Mouse (Mus musculus) T-helper 1 cell (primary cell): ENCODE measurements around the gene Tnfsf12.
"Not testable (repeated sequence)": the region's sequence is repeated elsewhere in the genome, so short reads cannot be mapped to it uniquely, and the experiment has no call there.

Source experiments
- in situ Hi-C: fragments of 300-600 bp; cut with MboI, MseI; formaldehyde crosslinking; loops from one replicate; pipeline ENCODE4 v1.15.1; 2025; ENCODE audit warnings: high pct_unique_total_duplicates

The Tnfsf12 gene

DNA sequence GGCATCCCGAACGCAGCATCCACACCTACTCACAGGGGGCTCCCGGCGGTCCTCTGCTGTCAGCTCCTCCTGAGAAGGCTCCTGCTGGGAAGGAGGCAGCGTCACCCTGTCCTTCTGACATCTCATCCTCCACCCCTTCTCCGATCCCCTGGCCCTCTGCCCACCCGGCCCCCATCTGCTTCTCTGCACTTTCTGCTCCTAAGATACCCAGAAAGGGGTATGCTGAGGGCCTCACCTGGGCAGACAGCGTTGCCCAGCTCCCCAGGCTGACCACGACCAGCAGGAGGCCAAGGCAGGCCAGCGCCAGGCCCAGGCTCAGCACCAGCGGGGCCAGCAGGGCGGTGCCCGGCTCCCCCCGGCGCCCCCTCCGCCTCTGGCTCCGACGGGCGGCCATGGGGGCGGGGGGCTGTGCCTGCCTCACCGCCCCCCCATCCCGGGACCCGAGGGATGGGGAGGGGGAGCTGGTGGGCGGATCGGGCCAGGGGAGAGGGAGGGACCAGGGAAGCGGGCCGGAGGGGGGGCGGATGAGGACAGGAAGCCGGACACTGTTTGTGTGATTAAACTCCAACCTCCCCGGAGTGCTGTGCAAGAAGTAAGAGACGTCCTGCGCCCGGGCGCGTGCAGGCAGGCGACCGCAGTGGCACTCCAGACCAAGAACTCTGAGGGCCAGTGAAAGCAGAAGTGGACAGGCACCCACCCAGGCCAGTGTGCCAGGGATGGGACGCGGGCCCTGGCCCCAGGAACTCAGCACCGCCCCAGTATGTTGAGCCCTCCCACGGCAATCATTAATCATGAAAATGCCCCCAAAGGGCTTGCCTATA is at the start of gene Tnfsf12, which contains the start of gene Tnfsfm13:
Gene Tnfsf12 (minus strand): TSS at position 489 of the 821 bp plus-strand sequence.
Gene Tnfsfm13 (minus strand): TSS at position 738 of the 821 bp plus-strand sequence.
- in situ Hi-C loops, result no loop called here

DNA sequence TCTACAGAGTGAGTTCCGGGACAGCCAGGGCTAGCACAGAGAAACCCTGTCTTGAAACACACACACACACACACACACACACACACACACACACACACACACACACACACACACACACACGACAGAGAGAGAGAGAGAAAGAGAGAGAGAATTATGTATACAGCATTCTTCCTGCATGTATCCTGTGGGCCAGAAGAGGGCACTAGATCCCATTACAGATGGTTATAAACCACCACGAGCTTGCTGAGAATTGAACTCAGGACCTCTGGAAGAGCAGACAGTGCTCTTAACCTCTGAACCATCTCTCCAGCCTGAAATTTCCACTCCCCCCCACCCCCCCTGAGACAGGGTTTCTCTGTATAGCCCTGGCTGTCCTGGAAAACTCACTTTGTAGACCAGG is 35.8 kb upstream of the Tnfsf12 start:
- in situ Hi-C loops, result not testable (repeated sequence)

DNA sequence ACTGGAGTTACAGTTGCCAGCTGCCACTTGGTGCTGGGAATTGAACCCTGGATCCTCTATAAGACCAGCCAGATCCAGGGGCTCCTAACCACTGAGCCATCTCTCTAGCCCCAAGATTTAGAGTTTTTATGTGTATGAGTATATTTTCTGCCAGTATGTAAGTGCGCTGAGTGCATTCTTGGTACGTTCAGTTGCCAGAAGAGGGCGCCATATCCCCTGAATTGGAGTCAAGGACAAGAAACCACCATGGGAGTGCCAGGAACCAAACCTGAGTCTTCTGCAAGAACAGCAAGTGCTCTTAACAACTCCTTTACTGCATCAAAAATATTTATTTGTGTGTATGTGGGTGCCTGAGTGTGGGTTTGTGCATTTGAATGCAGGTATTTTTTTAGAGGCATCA is 33.4 kb upstream of the Tnfsf12 start:
- in situ Hi-C loops, result loop anchor here (5.0 kb wide), 2 partner anchors 42 to 148 kb away; partner anchors contain the start of genes Tmem95 and Tnfsf13

DNA sequence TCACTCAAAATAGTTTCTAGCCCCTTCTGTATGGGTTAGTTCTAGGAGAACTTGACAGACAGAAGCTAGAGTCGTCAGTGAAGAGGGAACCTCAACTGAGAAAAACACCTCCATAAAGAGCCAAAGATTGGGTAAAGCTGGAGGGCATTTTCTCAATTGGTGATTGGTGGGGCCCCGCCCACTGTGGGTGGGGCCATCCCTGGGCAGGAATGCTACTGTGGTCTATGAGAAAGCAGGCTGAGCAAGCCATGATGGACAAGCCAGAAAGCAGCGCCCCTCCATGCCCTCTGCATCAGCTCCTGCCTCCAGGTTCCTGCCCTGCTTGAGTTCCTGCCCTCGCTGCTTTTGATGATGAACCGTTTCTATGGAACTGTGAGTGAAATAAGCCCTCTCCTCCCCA is 30.3 kb upstream of the Tnfsf12 start:
- in situ Hi-C loops, result loop anchor here (5.0 kb wide), 2 partner anchors 39 to 151 kb away; partner anchors contain the start of genes Tmem95 and Tnfsf13

DNA sequence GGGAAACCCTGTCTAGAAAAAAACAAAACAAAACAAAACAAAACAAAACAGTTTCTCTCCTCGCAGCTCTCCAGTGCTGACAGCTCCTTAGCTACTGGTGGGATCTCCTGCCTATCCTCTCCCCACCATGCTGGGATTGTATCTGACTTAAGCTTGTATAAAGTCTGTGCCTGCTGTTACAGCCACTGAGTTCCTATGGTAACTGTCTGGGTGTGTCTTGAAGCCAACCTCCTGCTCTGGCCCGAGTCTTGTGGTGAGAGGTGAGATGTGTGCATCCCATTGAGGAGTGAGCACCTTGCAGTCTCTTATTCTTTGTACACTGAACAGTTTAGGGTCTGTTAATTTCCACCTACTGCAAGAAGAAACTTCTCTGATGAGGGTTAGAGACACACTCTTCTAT is 27.4 kb upstream of the Tnfsf12 start:
- in situ Hi-C loops, result no loop called here

DNA sequence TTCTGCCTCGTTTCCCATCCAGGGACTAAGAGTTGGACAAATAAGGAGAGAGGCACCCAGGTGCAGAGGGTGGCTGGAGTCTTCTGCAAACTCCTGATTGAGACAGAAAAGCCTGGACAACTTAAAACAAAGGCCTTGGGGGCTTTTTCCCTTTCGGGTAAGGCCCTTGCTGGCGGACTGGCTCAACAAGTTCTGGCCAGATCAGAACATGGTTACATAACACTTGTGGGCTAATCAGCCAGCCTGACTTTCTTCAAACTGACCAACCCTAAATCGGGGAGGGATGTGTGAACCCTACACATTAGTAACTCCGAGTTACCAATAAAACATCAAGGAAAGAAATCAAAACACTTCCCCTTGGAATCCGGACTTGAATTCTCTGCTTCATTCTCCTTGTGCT is 25.2 kb upstream of the Tnfsf12 start:
- in situ Hi-C loops, result no loop called here

DNA sequence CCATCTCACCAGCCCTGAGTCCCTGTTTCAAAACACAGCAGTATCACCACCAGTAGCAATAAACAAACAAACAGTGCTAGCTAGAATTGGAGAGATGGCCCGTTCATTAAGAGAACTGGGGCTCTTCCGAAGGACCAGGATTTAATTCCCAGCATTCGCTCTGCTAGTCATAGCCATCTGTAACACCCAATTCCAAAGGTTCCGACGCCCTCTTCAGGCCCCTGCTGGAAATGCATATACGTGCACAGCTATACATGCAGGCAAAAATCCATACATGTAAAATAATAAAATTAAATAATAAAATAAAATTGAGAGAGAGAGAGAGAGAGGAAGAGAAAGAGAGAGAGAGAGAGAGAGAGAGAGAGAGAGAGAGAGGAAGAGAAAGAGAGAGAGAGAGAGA is 23.8 kb upstream of the Tnfsf12 start:
- in situ Hi-C loops, result no loop called here

DNA sequence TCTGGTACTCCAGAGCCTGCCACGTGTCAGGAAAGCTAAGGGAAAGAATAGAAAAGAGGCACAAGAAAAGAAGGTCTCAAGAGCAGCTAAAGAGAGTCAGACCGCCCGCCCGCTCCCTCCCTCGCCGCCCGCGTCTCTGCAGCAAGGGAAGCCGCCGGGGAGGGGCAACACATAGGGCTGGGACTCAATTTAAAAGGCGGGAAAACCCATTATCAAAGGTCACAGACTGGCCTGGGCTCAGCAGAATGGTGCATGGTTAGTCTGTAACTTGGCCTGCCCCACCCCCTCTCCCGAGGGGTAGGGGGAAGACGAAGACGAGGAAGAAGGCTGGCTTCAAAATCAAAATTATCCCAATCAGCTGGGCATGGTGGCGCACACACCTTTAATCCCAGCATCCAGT is 23.0 kb upstream of the Tnfsf12 start:
- in situ Hi-C loops, result no loop called here

DNA sequence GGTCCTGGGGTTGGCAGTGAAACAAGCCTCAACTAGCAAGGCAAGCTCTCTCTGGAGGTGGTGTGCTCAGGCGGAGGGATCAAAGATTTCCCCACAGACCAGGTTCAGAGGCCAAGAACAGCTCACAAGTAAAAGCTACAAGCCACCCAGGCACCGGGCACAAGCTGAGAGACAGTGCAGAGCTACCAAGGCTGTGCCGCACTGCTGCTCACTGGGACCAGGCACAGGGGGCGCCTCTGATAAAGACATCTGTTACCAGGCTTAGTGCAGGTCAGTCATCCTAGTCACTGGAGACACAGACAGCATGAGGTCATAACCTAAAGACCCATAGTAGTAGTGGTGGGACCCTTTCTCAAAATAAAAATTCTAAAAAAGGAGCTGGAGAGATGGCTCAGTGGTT is 21.3 kb upstream of the Tnfsf12 start:
- in situ Hi-C loops, result no loop called here

DNA sequence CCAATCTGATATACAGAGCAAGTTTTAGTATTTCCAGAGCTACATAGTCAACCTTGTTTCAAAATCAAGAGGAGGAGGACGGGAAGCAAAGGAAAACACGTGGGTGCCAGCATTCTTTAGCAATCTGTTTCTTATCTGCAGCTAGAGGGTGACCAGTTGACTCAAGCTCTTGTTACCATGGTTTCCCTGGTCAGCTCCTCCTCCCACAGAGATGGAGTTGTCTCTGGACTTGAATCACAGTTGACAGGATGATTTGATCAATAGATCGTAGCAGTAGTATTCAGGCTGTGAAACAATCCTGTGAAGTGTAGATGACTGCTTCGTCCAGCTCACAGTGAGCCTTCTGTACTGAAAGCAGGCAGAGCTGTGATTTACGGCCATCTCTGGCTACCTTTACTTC is 20.3 kb upstream of the Tnfsf12 start:
- in situ Hi-C loops, result no loop called here

DNA sequence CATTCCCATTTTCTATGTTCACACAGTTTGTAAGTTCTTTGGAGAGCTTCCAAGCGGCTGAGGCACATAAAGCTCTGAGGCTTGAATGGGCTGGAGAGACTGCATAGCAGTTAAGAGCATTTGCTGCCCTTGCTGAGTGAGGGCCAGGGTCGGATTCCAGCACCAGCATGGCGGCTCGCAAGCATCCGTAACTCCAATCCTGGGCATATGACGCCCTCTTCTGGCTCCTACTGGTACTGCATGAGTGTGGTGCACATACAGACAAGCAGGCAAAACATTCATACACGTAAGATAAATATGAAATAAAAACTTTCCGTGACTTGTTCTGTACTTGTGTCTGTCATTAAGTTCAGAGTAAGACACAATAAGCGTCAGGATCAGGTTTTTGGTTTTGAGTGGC is 19.8 kb upstream of the Tnfsf12 start:
- in situ Hi-C loops, result no loop called here

DNA sequence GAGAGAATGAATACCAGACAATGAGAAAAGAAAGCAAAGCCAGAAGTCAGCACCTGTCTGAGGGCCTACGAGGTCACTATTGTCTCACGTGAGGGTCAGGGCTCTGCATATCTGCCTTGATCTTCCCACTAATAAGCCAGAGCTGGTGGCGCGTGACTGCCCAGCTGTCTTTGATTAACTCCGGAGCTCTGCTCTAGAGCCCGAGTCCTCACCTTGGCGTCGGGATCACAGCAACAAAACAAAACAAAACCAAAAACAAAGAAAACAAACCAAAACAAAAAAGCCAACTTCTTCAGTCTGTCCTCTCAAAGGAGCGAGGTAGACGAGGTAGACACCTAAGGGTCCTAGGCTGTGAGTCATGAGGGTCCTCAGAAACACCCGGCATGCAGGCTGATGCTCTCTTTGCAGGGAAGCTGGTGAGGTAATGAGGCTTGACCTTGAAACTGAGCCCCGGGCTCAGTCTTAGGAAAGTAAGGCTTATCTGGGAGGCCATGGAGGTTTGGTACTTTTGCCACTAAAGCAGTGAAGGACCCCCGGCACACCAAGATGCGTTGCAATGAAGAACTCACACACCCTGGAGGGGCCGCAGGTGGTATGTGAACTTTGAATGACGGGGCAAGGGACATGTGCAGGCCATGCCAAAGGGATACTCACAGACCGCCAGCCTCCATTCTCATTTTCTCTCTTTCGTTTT is 19.1 kb upstream of the Tnfsf12 start:
- in situ Hi-C loops, result no loop called here

DNA sequence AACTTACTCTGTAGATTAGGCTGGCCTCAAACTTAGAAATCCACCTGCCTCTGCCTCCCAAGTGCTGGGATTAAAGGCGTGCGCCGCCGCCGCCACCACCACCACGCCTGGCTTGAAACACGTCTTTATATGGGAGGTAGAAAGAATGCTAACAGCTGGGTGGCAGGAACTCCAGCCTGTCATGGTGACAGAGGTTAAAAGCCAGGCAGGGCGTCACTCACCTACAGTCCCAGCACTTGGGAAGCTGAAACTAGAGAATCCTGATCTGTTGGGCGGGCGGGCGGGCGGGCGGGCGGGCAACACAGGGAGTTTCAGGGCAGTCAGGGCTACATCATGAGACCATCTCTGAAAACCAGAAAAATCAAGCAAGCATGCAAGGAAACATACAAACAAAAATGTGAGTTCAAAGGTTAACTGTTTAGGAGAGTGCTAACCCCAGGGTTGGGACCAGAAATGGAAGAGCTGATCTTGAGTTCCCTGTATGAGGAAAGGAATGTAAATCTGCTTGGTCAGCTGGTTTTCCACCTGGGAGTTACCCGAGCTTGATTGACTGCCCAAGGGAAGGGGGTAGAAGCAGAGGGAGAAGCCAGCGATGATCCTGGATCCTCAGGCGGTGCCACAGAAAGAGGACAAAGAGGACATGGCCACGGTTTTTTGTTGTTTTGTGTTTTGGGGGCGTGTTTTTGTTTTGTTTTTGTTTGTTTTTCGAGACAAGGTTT is 17.5 kb upstream of the Tnfsf12 start:
- in situ Hi-C loops, result no loop called here

DNA sequence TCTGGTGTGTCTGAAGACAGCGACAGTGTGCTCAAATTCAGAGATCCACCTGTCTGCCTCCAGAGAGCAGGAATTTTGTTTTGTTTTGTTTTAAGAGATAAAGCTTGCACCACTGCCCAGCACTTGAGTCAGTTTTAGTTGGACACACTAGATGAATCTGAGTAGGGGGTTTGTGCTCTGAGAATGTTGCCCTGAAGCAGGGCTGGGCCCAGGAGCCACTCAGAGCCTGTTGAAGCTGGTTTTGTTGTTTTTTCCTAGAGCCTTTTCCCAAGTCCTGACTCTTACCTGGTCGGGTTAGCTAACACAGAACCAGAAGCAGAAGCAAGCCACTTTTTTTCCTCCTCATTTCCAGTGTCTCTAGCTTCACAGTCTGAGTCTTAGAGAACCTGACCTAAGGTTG is 15.4 kb upstream of the Tnfsf12 start:
- in situ Hi-C loops, result no loop called here

DNA sequence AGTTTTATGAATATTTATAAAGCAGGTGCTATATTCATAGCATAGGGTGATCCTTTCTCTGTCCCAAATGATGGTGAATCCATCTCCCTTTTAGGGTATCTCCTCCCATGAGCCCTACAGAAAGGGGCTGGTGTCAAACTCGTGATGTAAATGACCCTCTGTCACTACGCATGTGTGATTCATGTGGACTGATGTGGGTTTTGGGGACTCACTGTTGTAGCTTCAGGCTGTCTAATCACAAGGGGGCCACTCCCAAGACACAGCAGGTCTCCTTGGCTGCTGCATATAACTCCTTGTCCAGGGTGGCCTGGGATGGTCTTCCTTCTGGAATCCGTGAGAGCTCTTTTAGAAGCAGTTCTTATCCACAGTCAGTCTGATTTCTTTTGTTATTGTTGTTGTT is 14.8 kb upstream of the Tnfsf12 start:
- in situ Hi-C loops, result no loop called here

DNA sequence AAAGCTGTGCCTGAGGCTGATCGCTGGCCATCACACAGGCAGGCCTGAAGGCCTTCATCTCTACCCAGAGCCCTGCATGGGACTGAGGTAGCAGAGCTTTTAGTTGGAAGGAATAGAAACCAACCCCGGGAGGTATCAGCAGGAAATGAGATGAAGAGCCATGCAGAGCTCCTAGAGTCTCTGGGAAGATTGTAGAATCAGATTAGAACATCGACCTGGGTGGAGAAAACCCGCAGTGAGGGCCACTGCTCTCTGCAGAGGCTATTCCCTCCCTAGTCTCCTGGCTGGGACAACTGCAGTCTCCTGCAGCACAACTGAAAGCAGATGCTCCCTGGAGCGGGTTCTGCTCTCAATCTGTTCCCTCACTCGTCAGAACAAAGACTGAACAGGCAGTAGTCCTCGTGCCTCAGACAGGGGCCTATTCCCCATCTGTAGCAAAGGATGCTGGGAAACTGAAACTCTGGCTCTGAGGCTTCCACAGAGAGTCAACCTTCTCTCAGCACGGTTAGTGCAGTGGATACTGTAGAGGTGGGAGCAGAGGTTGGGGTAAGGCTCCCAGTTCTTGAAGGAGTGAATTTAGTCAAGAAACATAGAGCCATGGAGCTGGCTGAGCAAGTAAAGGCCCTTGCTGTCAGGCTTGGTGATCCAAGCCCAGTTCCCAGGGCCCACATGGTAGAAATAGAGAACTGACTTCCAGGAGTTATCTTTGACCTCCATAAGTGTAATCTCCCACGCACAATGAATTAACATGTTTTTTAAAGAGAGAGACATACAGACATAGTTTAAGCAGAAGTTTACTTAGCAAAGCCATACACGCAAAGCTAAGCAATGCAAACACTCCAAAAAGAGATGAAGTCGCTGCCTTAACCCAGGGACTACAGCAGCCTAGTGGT is 14.2 kb upstream of the Tnfsf12 start:
- in situ Hi-C loops, result no loop called here

DNA sequence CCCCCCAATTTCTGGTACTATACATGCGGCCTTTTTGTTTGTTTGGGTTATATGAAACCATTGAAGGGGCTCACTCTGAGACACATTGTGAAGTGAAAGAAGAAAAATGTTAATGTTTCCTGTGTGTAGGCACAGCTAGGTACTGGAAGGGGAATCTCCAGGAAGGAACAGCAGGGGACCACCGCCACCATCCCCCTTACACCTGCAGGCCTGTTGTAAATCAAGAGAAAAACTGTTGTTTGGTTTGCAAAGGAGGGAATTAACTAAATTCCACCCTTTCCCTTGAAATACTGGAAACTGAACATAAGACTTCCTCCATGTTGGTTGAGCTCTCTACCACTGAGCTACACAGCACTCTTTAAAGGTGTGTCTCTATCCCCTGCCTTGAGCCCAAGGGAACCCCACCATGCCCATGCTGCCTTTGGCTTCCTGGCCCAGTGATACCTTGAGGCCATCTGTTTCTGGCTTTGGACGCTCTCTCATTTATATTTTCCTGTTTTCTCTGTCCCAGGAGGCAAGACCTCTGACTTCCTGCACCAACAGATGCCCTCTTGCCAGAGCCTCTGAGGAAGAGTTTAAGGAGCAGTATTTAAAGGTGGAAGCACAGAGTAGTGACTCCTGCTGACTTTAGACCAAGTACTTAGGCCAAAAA is 13.1 kb upstream of the Tnfsf12 start:
- in situ Hi-C loops, result no loop called here

DNA sequence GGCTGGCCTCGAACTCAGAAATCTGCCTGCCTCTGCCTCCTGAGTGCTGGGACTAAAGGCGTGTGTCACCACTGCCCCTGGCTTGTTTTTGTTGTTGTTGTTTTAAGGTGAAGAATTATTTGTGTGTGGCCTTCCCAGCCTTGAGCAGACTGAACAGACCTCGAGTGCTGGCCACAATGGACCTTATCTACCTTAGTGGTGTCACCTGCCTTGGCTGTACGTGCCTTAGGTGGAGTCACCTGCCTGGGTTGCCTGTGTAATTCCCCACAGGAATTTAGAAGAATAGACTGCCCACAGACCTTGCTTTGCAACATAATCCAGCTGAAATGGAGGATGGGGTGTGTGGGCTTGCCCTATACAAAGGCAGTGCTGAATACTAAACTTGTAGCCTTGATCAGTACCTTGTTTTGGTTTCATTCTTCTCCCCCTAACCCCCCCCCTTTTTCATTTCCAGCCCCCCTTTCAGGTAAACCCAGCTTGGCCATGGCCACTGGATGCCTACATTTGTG is 12.3 kb upstream of the Tnfsf12 start:
- in situ Hi-C loops, result no loop called here

DNA sequence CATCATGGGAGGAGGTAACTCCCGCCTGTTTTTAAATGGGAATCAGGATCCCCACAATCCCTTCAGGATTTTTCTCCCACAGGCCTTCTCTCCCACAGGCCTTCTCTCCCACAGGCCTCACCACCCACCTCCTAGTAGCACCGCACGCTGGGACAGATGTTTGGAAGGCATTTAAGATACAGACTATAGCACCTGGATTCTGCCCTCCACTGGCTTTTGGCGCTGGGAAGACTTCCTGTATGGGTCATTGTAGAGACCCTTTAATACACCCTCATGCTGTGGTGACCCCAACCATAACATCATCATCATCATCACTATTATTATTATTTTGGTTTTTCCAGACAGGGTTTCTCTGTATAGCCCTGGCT is 11.8 kb upstream of the Tnfsf12 start:
- in situ Hi-C loops, result no loop called here

DNA sequence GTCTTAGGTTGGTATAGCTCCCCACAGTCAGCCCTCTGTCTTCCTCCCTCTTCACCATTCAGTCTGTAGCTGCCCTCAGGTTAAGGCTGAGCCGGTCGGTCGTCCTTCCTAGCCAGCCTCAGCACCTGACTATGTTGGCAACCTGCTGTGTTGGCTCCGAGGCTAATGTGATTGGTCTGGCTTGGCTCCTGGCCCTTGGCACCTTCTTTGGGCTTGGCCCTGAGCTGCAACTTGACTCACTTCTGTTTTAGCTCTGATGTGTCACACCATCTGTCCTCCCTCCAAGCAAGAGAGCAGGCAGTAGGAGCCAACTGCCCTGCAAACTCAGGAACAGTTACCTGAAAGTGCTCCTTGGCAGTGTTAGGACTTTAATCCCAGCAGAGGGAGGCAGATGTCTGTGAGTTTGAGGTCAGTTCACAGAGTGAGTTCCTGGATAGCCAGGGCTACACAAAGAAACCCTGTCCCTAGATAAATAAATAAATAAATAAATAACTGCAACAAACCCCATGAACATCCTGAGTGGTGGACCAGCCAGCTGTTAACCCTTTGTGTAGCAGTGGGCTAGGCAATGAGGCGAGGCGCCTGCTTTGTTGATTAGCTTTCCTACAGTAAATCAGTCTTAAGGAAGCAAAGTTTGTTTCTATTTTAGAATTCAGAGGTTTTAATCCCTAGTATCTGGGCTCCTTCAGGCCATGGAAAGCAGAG is 11.3 kb upstream of the Tnfsf12 start:
- in situ Hi-C loops, result no loop called here
